Mouse (Mus musculus) right cerebral cortex, postnatal 36 days (tissue): Measurements from ENCODE around the gene Fcrlb.
"Not testable (repeated sequence)": the region's sequence is repeated elsewhere in the genome, so short reads cannot be mapped to it uniquely, and the experiment has no call there.

ENCODE experiments used
- DNase-seq, 2 experiments: peaks; one replicate each; pipeline ENCODE4 v3.0.0; 2022; ENCODE audit warnings: low spot score in 2 of 2, mixed read lengths in 1 of 2

The Fcrlb gene

DNA sequence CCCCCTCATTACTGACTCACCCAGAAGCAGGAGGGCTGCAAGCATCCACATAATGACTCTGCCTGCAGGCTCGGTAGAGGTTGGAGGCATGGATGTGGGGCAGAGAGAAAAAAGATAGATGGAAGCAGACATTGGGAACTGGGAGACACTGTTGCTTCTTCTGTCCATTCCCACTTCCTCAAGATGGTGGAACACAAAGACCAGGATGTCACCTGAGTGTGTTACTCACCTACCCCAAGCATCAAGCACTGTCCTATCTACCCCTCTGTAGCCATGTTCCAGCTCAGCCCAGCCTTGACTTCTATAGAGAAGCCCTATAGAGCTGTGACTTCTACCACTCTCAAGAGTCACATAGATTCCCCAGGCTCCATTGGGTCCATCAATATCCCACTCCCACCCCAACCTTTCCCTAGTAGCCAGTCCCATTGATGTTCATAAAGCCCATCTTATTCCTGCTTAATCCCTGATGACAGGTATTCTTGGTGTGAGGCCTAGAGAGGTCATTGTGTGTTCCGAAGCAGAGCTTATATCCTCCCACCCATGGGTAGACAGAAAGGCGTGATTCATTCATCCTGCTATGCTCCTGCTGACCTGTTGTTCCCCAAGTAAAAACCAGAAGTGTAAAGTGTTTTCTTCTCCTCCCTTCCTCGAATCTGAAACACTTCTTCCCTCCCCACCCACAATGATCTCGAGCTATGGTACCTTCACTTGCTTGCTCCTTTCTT is at the start of gene Fcrlb:
Gene Fcrlb (minus strand): TSS at position 51 of the 725 bp plus-strand sequence.
- no peak for DNase-seq

DNA sequence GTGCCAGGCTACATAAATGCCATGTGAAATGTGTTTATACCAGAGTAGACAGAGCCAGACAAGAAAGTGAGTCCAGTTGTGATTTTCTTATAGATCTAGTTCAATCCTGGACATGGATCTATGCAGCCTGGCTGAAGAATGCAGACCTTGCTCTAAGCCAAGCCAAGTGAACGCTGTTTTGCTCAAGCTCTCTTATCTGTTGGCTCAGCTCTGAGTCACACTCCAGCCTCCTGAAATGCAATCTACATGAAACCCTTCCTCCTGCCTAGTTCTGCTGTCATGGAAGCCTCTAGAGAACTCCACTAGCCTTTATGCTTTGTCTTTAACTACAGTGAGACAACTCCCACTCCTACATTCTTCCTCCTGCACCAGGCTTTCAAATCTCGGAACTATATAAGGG is 49.6 kb upstream of the Fcrlb start:
- DNase-seq, result no peak

DNA sequence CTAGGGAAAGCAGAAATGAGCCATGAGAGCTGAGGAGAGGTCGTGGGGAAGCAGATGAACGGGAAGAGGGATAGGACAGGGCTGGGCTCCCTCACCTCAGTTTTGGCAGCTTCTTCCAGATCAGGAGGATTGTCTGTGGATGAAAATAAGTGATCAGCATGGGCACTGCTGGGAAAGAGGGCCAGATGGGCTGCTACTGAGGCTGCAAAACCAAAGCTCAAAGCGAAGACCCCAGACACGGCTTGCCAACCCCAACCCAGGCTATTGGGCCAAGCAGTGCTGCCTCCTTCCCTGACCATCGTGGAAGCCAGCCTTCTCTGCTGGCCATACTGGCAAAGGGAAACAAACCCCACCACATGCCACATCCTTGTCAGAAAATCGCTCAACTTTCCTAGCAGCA is 48.4 kb upstream of the Fcrlb start:
- no peak for DNase-seq

DNA sequence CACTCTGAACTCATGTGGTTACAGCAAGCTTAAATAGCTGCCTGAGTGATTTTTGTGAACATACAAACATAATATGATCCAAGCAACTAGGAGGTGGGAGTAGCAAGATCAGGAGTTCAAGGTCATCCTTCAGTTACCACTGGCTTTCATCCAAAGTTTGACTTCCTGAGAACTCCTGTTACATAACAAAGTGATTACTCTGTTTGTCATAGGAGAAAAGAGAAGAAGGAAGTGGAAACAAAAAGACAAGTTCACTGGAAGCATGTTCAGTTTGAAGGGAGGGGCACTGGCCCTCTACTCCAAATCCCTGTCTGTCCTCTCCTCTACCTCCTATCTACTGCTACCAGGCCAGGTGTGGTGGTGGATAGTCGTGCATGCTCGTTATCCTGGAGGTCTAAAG is 47.0 kb upstream of the Fcrlb start:
- no peak for DNase-seq

DNA sequence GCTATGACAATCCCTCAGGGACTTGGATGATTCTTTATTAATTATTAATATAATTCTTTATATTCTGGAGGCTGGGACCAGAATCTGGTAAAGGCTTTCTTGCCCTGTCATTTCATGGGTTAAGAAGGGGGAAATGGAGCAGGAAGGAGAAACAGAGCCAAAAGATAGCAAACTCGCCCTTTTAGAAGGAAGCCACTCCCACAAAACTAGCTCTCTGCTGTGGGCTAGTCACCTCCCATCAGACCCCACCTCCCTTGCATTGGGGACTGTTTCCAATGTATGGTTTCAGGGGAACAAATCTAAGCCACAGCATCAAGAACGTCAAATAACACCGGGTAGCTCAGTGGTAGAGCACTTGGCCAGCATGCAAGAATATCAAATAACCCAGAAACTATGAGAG is 45.5 kb upstream of the Fcrlb start:
- no peak for DNase-seq

DNA sequence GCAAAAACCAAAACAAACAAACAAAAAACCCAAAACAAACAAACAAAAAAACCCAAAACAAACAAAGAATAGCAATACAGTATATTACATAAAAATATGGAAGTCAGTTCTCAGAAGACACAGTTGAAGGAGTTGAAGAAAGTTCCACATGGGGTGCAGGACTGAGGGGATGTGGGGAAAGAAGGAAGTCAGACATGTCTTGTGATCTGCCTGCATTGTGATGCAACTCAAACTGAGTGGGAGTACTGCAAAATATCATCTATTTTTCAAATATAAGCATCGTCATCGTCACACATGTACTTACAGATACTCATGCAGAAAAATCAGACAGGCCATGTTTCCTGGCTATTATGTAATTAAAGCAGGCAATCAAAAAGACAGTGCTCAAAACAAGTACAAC is 40.5 kb upstream of the Fcrlb start:
- no peak for DNase-seq

DNA sequence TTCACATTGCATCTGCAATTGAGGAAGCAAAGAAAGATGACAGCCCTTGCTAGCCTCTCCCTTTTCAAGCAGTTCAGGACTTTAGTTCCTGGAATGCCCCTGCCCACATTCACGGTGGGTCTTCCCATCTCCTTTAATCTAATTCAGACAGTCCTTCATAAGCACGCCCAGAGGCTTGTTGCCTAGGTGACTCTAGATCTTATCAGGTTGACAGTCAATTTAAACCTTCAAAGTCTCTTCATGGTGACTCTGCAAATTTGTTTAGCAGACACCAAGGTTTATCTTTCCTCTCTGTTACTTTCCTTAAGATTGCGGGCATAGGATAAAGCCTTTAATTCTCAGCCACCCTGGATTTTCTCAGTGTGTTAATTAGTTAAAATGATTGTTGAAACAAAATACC is 38.0 kb upstream of the Fcrlb start:
- DNase-seq, result no peak

DNA sequence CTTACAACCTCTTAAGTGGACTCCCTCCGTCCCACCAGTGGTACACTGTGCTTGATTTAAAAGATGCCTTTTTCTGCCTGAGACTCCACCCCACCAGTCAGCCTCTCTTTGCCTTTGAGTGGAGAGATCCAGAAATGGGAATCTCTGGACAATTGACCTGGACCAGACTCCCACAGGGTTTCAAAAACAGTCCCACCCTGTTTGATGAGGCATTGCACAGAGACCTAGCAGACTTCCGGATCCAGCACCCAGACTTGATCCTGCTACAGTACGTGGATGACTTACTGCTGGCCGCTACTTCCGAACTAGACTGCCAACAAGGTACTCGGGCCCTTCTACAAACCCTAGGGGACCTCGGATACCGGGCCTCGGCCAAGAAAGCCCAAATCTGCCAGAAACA is 32.2 kb upstream of the Fcrlb start:
- DNase-seq, result not testable (repeated sequence)

DNA sequence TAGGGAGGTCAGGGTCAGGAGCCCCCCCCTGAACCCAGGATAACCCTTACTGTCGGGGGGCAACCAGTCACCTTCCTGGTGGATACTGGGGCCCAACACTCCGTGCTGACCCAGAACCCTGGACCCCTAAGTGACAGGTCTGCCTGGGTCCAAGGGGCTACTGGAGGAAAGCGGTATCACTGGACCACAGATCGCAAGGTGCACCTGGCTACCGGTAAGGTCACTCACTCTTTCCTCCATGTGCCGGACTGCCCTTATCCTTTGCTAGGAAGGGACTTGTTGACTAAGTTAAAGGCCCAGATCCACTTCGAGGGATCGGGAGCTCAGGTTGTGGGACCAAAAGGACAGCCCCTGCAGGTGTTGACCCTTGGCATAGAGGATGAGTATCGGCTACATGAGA is 31.4 kb upstream of the Fcrlb start:
- DNase-seq, result not testable (repeated sequence)

DNA sequence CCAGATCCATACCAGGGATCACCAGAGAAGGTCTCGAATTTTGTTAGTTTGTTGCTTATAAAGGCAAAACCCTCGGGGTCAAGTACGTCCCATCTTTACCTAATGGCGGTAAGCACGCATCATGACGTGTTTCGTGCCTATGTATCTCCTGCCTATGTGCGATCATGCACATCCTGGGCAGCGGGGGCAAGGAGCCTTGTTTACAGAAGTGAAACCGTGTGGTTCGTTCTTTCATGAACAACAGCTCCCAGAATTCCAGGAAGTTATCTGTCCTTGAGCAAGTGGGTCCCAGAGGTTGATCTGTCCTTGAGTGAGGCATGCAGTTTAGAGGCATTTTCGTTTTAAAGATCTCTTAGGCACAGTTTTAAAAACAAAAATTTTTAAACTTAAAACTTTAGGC is 26.5 kb upstream of the Fcrlb start:
- DNase-seq, result no peak

DNA sequence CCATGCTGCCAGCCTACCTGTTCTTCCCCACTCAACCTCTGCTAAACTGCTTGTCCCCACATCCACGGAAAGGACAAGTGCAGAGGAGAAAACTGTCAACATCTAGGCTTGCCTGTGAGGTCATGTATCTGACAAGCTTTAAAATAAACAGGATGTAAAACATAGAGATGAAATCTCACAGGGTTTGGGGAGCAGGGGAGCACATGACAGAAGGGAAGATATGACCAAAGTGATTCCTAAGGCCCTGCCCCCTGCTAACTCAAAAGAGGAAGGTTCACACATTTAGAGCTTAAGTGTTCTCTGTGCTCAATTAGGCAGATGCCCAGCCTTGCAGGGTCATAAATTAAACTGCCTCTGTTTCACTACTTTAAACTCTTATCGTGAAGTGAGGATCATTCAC is 21.6 kb upstream of the Fcrlb start:
- no peak for DNase-seq

DNA sequence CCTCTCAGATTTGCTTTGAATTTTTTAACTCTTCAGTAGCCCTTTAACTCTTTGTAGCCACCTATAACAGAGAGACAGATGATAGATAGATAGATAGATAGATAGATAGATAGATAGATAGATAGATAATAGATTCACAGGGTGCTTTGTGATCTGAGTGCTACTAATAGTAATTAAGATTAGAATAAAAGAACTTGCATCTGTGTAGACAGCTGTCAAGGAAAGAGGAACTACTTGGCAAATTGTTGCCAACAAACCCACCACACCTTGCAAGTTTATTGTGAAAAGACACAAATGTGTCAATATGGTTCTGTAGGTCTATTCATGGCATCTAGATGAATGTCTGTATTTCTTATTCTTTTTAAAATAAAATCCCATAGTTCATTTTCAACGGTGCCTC is 21.2 kb upstream of the Fcrlb start:
- no peak for DNase-seq

DNA sequence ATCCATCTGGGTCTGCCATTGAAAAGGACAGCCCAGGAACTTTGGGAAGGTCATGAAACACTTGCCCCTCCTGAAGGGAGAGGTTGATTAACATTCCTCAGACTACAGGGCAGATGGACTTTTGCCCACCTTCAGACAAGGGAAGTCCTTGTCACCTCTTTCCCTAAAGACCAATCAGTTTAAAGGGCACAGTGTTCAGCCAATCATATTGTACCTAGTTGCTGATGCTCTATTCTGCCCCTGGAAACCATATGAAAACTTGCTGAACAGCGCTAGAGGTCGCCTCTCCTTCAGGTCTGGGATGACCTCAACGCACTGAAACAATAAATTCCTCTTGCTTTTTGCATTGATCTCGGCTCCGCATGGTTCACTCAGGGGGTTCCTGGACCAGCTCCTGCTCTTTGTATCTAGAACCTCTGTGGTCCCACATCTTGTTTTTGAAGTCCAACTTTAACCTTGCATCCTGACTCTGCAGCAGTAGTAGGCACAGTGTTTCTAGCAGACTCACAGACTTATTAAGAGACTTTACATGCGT is 20.7 kb upstream of the Fcrlb start:
- DNase-seq, result no peak

DNA sequence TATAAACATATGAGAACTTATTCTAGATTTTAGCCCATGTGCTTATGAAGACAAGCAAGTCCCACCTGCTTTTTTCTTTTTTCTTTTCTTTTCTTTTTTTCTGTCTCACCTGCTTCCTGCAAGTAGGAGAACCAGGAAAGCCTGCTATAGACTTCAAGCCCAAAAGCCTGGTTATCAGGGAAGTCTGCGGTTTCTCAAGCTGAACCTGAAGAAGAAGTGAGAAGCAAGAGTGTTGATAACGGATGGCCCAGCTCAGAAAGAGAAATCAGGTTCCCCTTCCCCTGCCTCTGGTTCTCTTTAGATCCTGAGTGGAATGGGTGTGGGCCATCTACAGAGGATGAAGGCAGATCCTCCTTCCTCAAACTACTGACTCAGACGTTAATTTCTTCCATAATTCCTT is 19.3 kb upstream of the Fcrlb start:
- no peak for DNase-seq

DNA sequence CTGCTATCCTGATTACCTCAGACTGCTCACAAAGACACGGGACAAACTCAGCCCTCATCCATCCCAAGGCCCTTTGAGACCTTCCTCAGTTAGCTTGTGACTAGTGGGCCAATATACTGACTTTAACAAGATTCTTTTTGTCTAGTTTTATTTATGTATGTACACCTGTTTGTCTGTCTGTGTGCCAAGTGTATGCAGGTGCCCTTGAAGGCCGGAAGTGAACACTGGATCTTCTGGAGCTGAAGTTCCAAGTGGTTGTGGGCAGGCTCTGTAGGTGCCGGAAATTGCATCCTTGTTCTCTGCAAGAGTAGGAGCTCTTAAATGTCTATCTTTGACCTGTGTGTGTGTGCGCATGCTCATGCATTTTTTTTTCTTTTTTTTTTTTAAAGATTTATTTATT is 16.5 kb upstream of the Fcrlb start:
- no peak for DNase-seq

DNA sequence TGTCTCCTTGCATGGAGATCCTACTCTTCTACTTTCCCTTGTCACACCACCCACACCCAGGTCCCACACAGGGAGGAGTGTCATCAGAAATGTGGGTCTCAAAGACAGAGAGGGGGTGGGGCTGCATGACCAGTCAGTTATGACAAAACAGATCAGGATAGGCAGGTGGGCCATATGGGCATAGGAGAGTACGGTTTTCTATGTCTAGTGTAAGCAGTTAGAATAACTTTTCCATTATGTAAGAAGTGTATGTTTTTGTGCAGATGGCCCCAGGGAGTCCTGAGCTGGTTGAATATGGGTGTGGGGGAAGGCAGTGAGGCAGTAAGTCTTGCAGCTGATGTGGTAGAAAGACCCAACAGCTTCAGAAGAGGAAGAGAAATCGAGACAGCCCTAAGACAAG is 15.7 kb upstream of the Fcrlb start:
- DNase-seq, result no peak

DNA sequence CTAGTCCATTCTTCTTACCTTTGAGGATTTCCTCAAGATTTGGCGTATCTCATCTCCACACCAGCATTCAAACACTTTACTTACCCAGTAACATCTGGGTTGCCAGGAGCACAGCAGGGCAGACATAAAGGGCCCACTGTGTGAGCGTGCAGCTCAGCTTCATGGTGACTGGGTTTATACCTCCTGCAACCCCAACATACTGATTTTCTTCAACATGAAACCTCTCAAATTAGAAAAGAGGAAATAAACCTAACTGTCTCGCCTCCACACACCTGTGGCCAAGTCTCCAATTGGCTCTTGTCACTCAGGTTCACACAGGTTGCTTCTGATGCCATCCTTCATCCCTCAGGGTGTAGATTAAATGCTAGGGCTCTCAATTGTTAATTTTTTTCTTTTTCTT is 14.6 kb upstream of the Fcrlb start, which contains the start of gene Fcrla:
Gene Fcrla (minus strand): TSS at position 206 of the 400 bp plus-strand sequence.
- DNase-seq, result no peak

DNA sequence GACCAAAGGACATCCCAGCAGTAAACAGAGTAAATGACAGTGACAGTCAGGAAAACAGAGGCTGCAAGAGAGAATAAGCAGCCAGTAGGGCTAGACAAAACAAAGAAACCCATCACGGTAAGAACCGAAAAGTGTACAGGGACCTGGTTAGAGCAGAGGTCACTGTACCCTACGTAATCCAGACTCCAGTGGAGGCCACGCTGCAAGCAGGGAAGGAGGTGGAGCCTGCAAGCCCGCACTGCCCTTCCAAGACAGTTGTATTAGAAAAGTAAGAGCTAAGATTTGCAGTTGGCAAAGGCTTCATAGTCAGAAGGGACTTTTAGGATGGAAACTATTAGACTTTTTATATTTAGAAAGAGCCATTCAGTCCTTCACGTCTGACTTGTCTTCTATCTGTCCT is 14.2 kb upstream of the Fcrlb start:
- DNase-seq, result no peak

DNA sequence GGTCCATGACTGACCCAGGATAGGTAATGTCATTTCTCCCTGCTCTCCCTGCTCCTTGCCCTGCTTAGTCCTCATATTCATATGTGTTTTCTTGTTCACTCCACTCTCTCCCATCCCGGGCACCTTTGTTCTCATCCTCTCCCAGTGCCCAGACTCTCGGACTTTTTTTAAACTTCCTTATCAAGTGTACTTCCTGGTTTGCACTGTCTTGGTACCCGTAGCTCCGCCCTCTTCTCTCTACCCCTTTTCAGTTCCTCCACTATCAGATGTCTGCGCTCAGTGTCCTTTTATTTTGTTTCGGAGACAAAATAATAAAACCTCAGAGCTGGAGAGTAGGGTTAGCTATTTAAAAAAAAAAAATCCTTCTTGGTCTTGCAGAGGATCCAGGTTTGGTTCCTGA is 11.7 kb upstream of the Fcrlb start:
- DNase-seq, result no peak

DNA sequence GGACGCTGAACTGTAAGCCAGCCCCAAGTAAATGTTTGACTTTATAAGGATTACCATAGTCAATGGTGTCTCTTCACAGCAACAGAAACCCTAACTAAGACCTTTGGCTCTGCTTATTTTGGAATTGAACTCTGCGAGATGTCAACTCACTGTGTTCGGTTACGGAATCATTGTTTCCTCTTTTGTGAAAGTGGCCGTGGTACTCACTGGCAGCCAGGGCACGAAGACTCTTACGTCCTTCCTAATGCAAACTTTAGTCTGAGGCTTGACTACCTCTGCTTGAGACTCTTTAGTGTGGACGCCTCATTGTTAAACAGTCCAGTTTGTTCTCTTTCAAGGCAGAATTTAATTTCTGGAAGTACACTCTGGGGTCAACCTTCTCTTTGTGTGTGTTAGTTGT is 6.6 kb upstream of the Fcrlb start:
- DNase-seq, result no peak

DNA sequence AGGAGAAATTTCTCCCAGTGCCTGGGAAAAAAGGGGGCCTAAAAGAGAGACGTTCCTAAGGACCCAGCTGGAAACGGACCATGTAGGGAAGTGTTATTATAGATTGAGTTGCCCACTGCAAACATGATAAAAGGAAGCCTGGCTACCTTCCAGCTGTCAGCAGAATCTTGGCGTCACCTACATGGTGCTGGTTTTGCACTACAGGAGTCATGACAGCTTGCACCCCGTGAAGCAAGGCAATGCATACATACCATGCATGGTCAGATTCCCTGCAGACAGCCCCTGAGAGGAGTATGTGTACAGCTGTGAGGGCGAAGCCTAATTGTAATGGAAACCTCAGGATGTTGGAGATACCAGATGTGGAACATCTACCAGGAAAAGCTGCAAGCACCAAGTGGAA is 2.9 kb upstream of the Fcrlb start:
- no peak for DNase-seq

DNA sequence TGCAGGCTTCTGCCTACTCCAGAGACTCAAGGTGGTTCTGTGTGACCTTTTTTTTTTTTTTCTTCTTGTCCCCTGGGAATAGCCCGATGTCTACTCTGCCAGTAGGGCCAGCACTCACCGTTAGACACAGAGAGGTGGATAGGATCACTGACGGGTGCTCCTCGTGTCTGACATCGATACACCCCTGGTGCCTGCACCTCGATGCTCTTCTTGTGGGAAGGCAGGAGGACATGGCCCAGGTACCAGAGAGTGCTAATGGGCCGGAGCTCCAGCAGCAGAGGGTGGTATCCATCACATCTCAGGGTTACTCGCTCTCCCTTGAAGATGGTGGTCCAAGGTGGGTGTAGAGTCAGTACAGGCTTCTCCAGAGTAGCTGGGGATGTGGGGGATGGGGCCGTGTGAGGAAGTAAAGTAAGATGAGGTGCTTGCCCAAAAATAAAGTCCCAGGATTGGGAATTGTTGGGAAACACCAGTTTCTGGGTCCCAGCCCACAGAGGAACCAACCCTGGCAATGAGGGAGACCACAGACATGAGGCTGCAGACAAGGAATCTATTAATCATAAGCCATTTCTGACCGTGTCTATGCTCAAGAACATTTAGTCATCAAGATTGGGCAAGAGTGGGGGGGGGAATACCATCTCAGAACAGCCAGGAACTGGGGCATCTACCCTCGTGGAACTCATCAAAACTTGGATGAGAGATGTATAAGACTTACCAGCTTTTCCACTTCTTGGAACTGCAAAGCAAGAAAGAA is 657 bp downstream of the Fcrlb start:
- no peak for DNase-seq

DNA sequence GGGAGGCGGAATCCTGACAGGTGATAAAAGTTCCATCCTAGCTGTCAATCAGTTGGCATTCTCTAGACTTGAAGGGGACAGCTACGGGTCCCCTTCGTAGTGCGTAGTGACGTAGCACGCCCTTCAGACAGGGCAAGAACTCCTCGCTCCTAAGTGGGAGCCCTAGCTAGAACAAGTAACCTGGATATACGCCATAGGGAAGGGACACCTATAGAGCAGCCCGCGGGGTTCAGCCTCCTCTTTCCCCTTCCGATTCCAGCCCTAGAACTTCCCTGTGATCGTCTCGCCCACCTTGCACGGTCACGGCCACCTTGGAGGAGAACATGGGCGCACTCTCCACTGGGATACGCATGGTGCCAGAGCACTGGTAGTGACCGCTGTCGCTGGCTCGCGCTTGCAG is 4.4 kb downstream of the Fcrlb start:
- no peak for DNase-seq
